Mouse (Mus musculus): ENCODE data around the gene Mdm2. TPM values are rescaled to one million over a fixed set of nuclear protein-coding genes. Genes with fewer than 3 reads are reported as not detected.

The Mdm2 gene
- total RNA-seq, 2 experiments from 2014 or later: 49.9 to 50.4 TPM

DNA sequence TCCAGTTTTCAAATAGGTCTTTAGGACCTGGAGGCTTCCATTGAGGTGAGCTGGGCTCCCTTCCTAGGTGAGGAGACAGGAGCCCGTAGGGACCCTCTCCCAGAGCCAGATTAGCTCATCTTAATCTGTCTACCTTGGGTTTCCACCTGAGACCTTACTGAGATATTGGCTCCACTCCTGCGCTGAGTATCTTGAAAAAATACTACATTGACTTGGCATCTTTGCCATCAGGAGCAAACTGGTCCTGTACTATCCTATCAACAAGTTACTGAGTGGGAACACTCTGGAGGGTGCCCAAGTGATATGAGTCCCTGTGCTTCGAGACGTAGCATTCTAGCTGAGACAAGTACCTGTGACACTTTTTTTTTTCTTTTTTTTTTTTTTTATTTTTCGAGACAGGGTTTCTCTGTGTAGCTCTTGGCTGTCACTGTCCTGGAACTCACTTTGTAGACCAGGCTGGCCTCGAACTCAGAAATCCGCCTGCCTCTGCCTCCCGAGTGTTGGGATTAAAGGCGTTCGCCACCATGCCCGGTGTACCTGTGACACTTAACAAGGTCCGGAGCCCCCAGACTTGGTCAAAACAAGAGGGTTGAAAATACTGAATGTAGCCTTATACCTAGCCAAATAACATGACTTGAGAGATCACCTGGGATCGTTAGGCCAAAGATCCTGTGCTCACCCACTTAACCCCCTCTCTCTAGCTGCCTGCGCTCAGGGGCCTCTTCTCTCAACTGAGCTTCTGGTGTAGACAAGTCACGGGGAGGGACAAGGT, 67.9 kb downstream of the Mdm2 start:
- intact Hi-C loops (cut with DNase I): no loop called here
- DNase-seq (ENCODE audit: low spot score in 2 of 2): no peak

DNA sequence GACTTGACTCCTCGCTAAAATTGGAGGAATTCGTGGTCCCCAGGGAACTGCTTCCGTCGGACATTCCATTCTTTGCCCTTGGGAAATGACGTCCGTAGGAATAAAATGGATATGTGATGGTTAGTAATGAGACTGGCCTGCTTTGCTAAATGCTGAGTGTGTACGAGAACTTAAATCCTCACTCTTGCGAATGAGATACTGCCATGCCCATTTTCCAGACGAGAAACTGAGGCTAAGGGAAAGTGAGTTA, 68.4 kb downstream of the Mdm2 start:
- no peak for DNase-seq (ENCODE audit: low spot score in 2 of 2)
- intact Hi-C loops (cut with DNase I): no loop called here

DNA sequence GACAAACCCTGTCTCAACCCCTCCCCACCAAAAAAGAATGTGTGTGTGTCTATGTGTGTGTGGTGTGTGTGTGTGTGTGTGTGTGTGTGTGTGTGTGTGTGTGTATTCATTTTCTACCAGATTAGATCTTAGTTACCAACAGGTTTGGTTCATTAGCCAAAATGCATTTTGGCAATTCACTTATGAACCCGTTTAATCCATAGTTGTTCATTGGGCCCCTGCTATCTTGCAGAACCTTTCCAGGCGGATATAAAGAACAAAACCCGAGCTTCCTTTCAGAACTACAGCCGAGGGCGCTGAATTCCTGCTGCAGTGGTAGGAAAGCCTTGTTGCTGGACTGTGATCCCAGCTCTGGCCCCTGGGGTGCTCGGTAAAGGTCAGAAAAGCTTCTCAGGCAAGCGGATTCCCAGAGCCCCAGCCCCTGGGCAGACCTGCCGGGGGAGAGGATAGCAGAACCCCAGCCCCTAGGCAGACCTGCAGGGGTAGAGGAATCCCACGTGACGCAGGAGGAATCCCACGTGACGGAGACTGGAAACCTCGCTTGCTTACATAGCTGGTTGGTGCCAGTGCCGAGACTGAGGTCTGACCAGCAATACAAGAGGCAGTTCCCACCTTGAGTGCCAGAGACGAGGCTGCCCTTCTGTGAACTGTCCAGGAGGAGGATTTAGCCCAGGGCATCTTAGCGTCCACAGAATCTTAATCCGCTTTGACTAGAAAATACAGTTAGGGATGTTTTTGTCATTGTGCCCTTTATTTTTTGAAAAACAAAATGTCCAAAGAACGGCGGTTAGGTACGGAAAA, 69.0 kb downstream of the Mdm2 start:
- intact Hi-C loops (cut with DNase I): no loop called here
- no peak for DNase-seq (ENCODE audit: low spot score in 2 of 2)

DNA sequence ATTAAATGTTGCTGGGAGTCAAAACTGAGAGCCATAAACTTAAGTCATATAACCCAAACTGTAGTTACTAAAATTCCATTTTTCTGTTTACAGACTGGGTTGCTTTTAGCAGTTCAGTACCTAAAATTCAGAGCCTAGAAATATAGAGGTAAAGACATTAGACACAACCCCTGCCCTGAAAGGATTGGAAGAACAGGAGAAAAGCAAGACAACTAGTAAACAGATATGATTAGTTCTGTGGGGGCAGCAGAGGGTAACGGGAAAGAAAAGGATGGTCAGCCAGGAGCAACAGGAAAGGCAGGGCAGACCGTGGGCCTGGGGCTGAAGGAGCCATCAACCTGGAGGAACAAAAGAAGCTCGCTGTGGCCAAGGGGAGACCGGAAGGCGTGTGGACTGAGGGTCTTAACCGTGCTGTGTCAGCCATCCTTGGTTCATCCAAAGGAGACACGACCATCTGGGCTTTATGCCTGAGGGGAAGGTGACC, 69.9 kb downstream of the Mdm2 start:
- DNase-seq (ENCODE audit: low spot score in 2 of 2): no peak
- intact Hi-C loops (cut with DNase I): no loop called here

DNA sequence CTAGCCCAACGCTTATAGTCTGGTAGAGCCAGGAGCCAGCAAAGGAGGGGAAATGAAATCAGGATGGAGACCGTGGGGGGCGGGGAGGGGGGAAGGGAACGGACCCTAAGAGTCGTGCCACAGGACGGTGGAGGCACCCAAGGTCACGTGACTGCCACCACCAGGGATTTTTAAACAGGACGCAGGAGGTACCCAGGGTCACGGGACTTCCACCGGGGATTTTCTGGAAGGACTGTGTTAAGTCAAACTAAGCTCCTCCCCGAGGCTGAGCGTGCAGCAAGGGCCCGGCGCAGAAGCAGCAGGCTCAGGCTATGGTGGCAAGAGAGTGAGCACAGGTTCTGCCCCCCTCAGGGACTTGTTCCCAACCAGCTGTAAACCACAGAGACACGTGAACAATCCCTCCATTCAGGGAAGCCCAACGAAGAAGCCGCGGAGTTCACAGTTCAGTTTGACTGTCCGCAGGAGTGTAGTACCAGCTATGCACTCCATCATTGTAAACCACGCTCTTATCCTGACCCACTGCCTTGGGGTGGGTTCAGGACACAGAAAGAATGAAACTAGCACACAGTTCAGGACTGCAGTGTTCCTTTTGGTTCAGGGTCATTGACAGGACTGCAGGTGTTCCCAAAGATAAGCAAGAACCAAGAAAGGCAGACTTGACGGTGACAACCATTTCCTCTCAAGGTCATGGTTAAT, 70.5 kb downstream of the Mdm2 start:
- DNase-seq (ENCODE audit: low spot score in 2 of 2): no peak
- intact Hi-C loops (cut with DNase I): no loop called here

DNA sequence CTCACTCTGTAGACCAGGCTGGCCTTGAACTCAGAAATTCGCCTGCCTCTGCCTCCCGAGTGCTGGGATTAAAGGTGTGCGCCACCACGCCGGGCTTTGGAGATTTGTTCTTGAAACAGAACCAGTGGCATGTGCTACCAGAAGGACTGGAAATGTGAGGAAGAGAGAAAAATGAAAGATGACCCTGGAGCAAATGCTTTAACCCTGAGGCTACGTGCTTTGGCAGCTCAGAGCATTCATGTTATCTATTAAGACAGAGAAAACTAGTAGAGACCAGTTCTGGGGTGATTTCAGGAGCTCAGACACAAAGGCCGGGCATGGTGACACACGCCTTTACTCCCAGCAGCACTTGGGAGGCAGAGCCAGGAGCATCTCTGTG, 71.3 kb downstream of the Mdm2 start:
- no peak for DNase-seq (ENCODE audit: low spot score in 2 of 2)
- intact Hi-C loops (cut with DNase I): no loop called here

Other genes with a start within 250 kb of the Mdm2 start
- gene Cpm, start 81.3 kb downstream of the Mdm2 start, total RNA-seq (2021): 1 to 10 TPM; 3.2 to 3.6 TPM
- 10 to 100 TPM; 28.5 to 31.6 TPM for gene Slc35e3, start 35.6 kb upstream of the Mdm2 start, total RNA-seq (2021)
- 10 to 100 TPM; 15.5 to 19.9 TPM for gene Nup107, start 81.9 kb upstream of the Mdm2 start, total RNA-seq (2021)
- gene Rap1b, start 135.3 kb upstream of the Mdm2 start, total RNA-seq (2021): 10 to 100 TPM; 76.6 to 76.7 TPM